Mouse (Mus musculus) central nervous system, embryonic 18 days (tissue): Measurements from ENCODE around the gene Gatb. TPM values are rescaled to one million over a fixed set of nuclear protein-coding genes. Genes with fewer than 3 reads are reported as not detected.

ENCODE experiments used
- polyA plus RNA-seq: library from polyadenylated mRNA; depleted of rRNA; stranded (reverse); fragments of >200 nt; gene quantifications from 2 replicates; pipeline ENCODE4 v1.2.3, GENCODE M21; 2012; rRNA removed

The Gatb gene
- 12.5 and 12.9 TPM in 2 replicates for polyA plus RNA-seq

GRCm38 (mm10) chr3:85573864-85574830, at the start of gene Gatb:
Gene Gatb (plus strand): TSS chr3:85574119.

Other genes with a start within 250 kb of the Gatb start
- 1.4 and 1.7 TPM in 2 replicates for gene Fam160a1, start 243.2 kb downstream of the Gatb start, polyA plus RNA-seq